Mouse (Mus musculus): ENCODE data around the gene Cdkl5.
"Not testable (repeated sequence)": the region's sequence is repeated elsewhere in the genome, so short reads cannot be mapped to it uniquely, and the experiment has no call there.

Cdkl5 gene

DNA sequence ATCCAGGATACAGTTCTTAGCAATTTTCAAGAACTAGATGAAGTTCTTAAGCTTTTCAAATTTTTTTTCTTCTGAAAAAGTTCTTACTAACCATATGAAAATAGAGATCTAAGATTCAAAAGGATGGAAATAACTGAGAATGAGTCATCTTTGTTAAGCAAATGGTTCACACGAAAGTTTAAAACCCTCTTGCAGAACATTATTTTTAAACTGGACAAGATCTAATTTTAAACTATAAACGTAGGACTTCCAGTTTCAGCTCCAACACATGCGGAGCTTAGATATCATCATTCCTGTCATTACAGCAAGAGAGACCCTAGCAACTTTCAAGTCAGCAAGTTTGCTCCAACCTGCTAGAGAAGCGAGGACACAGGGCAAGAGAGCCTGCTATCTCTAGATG, 88.0 kb downstream of the Cdkl5 start:
- no peak for DNase-seq (ENCODE audit: low spot score)

- no peak for DNase-seq (ENCODE audit: low spot score)
Observed at GRCm38 (mm10) chrX:160905913-160906312, 88.6 kb downstream of the Cdkl5 start.

DNA sequence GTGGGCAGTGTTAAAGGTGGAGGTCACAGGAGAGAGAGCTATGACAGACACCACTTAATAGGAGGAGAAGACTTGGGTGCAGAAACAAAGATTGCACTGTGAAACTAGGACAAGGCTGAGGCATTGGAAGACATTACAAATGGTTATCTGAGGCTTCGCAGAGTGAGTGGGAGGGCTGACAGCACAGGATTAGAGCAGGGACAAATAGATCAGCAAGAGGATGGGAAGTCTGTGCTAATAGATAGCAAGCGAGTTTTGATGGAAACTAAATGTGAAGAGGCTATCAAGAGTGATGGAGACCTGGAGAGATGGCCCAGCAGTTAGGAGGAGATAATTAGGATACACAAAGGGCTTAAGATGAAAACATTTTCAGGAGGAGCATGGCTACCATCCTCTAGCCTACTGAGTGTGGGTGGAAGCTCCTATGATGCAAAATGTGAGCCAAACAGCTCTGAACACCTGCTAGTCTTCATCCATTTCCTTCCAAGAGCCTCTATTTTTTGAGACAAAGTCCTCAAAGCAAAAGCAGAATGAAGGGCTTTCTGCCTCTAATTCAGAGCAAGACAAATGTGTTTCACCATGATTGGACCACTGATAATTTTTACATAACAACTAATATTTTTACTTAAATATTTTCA, 89.3 kb downstream of the Cdkl5 start:
- DNase-seq (ENCODE audit: low spot score): no peak

DNA sequence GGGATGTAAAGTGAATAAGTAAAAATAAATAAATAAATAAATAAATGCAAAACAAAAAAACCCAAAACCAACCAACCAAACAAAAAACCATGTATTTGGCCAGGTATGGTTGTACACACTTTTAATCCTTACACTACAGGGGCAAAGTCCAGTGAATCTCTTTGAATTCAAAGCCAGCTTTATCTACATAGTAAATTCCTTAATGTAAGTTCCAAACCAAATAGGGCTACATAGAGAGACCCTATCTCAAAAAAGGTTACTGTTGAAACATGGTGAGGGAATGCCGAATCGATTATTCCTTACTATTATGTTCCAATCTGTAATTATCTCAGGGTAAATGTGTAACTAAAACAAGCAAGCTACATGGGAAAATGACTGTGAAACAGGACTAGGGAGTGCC, 93.4 kb downstream of the Cdkl5 start:
- no peak for DNase-seq (ENCODE audit: low spot score)

DNA sequence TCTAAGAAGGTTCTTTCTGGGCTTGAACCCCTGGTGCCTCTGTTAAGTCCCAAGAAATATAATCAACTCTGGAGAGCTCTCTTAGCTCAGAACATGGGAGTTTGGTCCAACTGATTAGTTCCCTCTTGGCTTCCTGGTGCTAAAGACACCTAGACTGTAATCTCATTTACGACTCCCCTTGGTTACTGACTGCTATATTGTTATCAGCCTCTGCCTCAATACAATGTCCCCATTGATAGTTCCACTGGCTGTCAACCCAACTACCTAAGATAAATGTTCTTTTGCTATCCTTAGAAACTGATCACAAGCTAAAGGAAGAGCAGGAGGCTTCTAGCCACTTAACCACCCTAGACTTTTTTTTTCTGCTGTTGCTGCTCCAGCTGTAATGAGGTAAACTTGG, 102.4 kb downstream of the Cdkl5 start:
- no peak for DNase-seq (ENCODE audit: low spot score)

GRCm38 (mm10) chrX:160886301-160886700, 108.2 kb downstream of the Cdkl5 start:
- no peak for DNase-seq (ENCODE audit: low spot score)

- no peak for DNase-seq (ENCODE audit: low spot score)
Observed at GRCm38 (mm10) chrX:160866576-160866975, 127.9 kb downstream of the Cdkl5 start.

- DNase-seq (ENCODE audit: low spot score): no peak
Observed at GRCm38 (mm10) chrX:160865022-160865421, 129.5 kb downstream of the Cdkl5 start.

GRCm38 (mm10) chrX:160863689-160864383, 130.7 kb downstream of the Cdkl5 start:
- DNase-seq (ENCODE audit: low spot score): no peak

DNA sequence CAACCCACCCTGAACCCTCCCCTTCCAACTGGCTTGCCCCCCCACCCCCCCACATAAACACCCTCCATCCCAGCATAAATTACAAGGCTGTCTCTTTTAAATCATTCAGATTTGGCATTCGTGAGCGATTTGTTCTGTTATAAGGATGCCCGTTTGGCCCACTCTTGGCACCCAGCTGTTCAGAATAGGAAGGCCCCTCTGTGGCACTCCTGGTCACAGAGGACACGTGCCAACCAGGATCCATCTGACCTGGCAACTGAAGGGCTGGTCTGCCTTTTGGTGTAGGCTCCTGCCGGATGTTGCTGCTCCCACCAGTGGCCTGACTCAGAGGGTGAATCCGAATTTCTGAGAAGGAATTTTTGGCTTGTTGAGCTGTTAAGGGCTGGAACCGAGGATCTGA, 186.3 kb downstream of the Cdkl5 start:
- DNase-seq (ENCODE audit: low spot score): no peak

DNA sequence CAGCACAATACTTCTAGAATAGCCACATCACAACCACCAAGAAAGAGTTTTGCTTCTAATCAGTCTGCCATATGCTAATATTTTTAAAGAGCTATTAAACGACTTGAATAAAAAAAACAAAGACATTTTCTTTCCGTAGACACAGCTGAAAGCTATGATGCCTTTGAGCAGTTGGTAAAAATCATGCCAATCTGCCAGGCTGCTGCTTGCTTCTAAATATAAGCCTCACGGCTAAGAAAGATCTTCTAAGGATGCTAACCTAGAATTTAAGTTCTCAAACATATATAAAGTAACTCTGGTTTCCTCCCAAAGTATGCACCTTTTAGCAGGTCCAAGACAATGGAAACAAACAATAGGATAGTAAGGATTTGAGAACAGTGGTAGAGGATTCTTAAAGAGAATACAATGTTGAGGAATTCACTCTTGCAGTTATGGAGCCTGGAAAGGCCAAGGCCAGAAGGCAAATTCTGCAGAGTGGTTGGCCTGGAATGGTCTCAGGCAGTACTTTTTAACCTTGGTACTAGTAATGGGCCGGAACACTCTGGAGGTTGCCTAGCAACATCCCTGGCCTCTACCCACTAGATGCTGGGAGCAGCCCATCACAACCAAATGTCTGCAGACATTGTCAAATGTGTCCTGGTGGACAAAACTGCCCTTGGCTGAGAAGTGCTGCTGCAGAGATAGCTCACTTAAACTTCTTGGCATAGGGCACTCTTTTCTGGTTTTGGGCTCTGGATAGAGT, 189.9 kb downstream of the Cdkl5 start:
- no peak for DNase-seq (ENCODE audit: low spot score)

DNA sequence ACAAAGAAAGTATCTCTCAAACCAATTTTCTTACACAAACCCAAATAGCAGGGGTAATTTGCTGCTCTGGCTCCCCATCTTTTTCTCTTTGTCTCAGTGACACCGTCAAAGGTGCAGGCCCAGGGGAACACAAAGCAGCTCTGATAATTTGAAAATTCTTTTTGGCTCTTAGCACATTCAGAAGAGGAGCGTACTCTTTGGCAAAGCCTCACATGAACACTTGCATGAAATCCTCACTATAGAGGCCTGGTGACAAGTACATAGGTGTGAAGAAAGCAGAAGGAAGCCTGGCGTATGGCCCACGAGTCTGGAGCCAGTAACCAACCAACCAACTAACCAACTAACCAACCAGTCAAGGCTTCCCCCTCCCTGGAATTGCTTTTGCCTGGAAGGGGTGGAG, 199.6 kb downstream of the Cdkl5 start:
- no peak for DNase-seq (ENCODE audit: low spot score)

GRCm38 (mm10) chrX:160782276-160782675, 212.2 kb downstream of the Cdkl5 start:
- no peak for DNase-seq (ENCODE audit: low spot score)

DNA sequence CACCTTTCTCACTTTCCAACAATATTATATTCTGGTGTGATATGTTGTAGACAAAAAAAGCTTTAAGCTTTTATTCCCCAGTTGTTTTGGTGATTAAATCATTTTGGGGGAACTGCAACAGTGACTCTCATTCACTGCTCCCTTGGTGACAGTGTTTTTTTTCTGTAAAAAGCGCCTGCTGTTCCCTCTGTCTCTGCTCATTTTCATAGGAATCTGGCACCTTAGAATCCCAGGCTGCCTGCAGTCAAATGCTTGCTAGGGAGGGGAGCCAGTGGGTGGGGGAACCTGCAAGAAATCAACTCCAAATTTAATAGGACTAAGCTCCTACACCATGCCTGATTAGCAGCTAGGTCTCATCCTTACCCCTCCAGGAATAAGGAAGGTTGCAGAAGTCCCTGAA, 221.5 kb downstream of the Cdkl5 start:
- no peak for DNase-seq (ENCODE audit: low spot score)

DNA sequence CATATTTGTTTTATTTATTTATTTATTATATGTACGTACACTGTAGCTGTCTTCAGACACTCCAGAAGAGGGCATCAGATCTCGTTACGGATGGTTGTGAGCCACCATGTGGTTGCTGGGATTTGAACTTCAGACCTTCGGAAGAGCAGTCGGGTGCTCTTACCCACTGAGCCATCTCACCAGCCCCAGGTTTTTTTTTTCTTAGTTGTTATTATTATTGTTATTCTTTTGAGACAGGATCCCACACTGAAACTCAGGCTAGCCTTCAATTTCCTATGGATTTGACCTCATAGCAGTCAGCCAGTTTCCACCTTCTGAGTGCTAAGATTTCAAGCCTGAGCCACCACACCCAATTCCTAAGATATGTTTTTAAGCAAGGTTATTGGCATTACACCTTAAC, 224.9 kb downstream of the Cdkl5 start:
- DNase-seq (ENCODE audit: low spot score): not testable (repeated sequence)

GRCm38 (mm10) chrX:160767713-160768112, 226.8 kb downstream of the Cdkl5 start, which contains the start of gene Rs1:
Rs1 (plus strand) TSS chrX:160768013.
- DNase-seq (ENCODE audit: low spot score): no peak

GRCm38 (mm10) chrX:160766233-160766616, 228.3 kb downstream of the Cdkl5 start:
- DNase-seq (ENCODE audit: low spot score): no peak

DNA sequence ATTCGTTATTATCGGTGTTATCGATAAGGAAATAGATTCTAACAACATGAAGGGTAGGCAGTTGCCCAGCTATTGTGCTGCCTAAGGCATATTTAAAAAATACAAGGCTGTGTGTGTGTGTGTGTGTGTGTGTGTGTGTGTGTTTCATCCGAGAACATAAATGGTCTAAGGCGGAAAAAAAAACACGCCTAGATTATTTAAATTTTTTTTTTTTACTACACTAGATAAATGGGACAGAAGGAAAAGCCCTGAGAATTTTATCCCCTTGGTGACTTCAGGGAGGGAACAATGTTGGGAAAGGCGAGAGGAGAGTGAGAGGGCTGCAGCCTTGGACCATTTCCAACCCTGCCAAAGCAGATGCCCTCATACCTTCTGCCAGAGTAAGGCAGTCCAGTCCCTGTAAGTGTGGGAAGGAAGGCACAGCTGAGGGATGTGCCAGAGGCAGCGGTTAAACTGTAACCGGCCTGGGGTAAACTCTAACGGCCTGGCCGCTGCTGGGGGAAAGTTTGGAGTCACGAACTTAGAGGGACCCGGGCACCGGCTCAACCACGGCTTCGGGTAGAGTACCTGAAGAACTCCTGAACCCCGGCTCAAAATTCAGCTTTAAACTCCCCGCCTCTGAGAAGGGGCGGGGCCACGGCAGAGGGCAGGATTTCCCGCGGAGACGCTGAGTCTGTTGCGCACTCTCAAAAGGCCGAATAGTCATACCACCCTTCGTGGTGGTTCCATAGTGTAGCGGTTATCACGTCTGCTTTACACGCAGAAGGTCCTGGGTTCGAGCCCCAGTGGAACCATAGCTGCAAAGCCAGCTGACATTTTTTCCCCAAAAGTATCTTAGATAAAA, 228.9 kb downstream of the Cdkl5 start:
- peak; percentile 92 for DNase-seq (ENCODE audit: low spot score)

- no peak for DNase-seq (ENCODE audit: low spot score)
Observed at GRCm38 (mm10) chrX:160750808-160751207, 243.7 kb downstream of the Cdkl5 start.

- no peak for DNase-seq (ENCODE audit: low spot score)
Observed at GRCm38 (mm10) chrX:160748653-160749052, 245.9 kb downstream of the Cdkl5 start.

GRCm38 (mm10) chrX:160745399-160745798, 249.1 kb downstream of the Cdkl5 start:
- DNase-seq (ENCODE audit: low spot score): no peak

GRCm38 (mm10) chrX:160735650-160736049, 258.9 kb downstream of the Cdkl5 start, which contains the start of gene Ppef1:
Ppef1 (minus strand) TSS chrX:160735765.
- DNase-seq (ENCODE audit: low spot score): no peak

Measured in ovary, postnatal 10 days (tissue).